Mouse (Mus musculus) CH12.LX (cell line): Measurements from ENCODE around the gene Best3. TPM values are rescaled to one million over a fixed set of nuclear protein-coding genes. Genes with fewer than 3 reads are reported as not detected.

Experiments used
- DNase-seq: peaks from one replicate; pipeline ENCODE4 v3.0.0-alpha.2; 2013; ENCODE audit errors: extremely low read depth
- H3K27ac ChIP-seq: 2 replicates; pipeline ENCODE4 v1.5.1; 2012; ENCODE audit warnings: low read depth, mild to moderate bottlenecking, control low read depth, moderate library complexity; ENCODE audit not compliant: insufficient read depth
- H3K27me3 ChIP-seq: replicated peaks from 2 replicates; pipeline ENCODE3; 2012; ENCODE audit warnings: inconsistent platforms
- H3K36me3 ChIP-seq, 2 experiments: replicated peaks in 1 of 2; 2 replicates each; pipeline versions ENCODE3 to v1.6.1; 2012; ENCODE audit warnings: inconsistent platforms in 1 of 2, low read length in 1 of 2, mild to moderate bottlenecking in 1 of 2, mixed read lengths in 1 of 2, moderate library complexity in 1 of 2; ENCODE audit not compliant: control insufficient read depth in 1 of 2, insufficient read depth in 1 of 2
- H3K4me1 ChIP-seq, 2 experiments: 2 replicates each; pipeline ENCODE4 v1.6.1; 2012; ENCODE audit warnings: inconsistent platforms in 1 of 2, moderate library complexity in 1 of 2; ENCODE audit not compliant: insufficient read depth in 2 of 2, control insufficient read depth in 1 of 2
- H3K4me2 ChIP-seq: 2 replicates; pipeline ENCODE4 v1.6.1; 2012; ENCODE audit warnings: low read depth, mild to moderate bottlenecking, control low read depth; ENCODE audit not compliant: poor library complexity, insufficient read depth, severe bottlenecking
- H3K4me3 ChIP-seq, 3 experiments: fragments of 150-350 bp in 1 of 3; sonication (generic) in 1 of 3; replicated peaks in 1 of 3; 2 replicates each; pipeline versions ENCODE3 to v1.5.1; 2011 to 2012; ENCODE audit warnings: low read depth in 2 of 3, low read length in 2 of 3, mild to moderate bottlenecking in 2 of 3, moderate library complexity in 2 of 3, control low read depth in 1 of 3, improper control_type of control experiment in 1 of 3, inconsistent platforms in 1 of 3, mixed read lengths in 1 of 3; ENCODE audit not compliant: poor library complexity in 1 of 3
- H3K79me2 ChIP-seq: replicated peaks from 2 replicates; pipeline ENCODE4 v1.6.1; 2012; ENCODE audit warnings: mild to moderate bottlenecking, moderate library complexity; ENCODE audit not compliant: control insufficient read depth, poor library complexity, insufficient read depth, severe bottlenecking; ENCODE audit errors: extremely low read depth
- H3K9ac ChIP-seq: 2 replicates; pipeline ENCODE4 v1.6.1; 2012; ENCODE audit warnings: low read depth, mild to moderate bottlenecking, control low read depth, moderate library complexity; ENCODE audit not compliant: insufficient read depth
- H3K9me3 ChIP-seq: replicated peaks from 2 replicates; pipeline ENCODE3; 2012; ENCODE audit warnings: low read length, inconsistent platforms, mixed read lengths
- BHLHE40 ChIP-seq: IDR thresholded peaks from 2 replicates; pipeline ENCODE4 v1.6.1; 2011; ENCODE audit warnings: mild to moderate bottlenecking, low read depth, low read length, improper control_type of control experiment
- CHD1 ChIP-seq: IDR thresholded peaks from 2 replicates; pipeline ENCODE4 v1.6.1; 2012; ENCODE audit warnings: low read depth, low read length, improper control_type of control experiment, inconsistent platforms
- CHD2 ChIP-seq: IDR thresholded peaks from 2 replicates; pipeline ENCODE4 v1.6.1; 2011; ENCODE audit warnings: low read length, improper control_type of control experiment
- CTCF ChIP-seq, 2 experiments: IDR thresholded peaks in 1 of 2; conservative IDR thresholded peaks in 1 of 2; 2 replicates each; pipeline ENCODE4 v1.5.1; 2011 to 2012; ENCODE audit warnings: low read depth in 2 of 2, low read length in 2 of 2, improper control_type of control experiment in 1 of 2, inconsistent platforms in 1 of 2, mild to moderate bottlenecking in 1 of 2, moderate library complexity in 1 of 2
- E2F4 ChIP-seq: IDR thresholded peaks from 2 replicates; pipeline ENCODE4 v1.6.1; 2011; ENCODE audit warnings: low read depth, low read length, improper control_type of control experiment; ENCODE audit not compliant: insufficient replicate concordance
- EP300 ChIP-seq: IDR thresholded peaks from 2 replicates; pipeline ENCODE4 v1.6.1; 2011; ENCODE audit warnings: low read length, improper control_type of control experiment
- ETS1 ChIP-seq: conservative IDR thresholded peaks from 2 replicates; pipeline ENCODE4 v1.6.1; 2012; ENCODE audit warnings: low read depth, mild to moderate bottlenecking, inconsistent platforms, low read length, improper control_type of control experiment, moderate library complexity
- GABPA ChIP-seq: IDR thresholded peaks from 2 replicates; pipeline ENCODE4 v1.6.1; 2012; ENCODE audit warnings: low read depth, low read length, improper control_type of control experiment, inconsistent platforms; ENCODE audit not compliant: insufficient replicate concordance
- JUN ChIP-seq: IDR thresholded peaks from 2 replicates; pipeline ENCODE4 v1.6.1; 2011; ENCODE audit warnings: low read depth, mild to moderate bottlenecking, low read length, improper control_type of control experiment, moderate library complexity; ENCODE audit not compliant: insufficient read depth
- JUND ChIP-seq: conservative IDR thresholded peaks from 2 replicates; pipeline ENCODE4 v1.6.1; 2011; ENCODE audit warnings: low read depth, low read length, improper control_type of control experiment
- MAX ChIP-seq: IDR thresholded peaks from 2 replicates; pipeline ENCODE4 v1.6.1; 2011; ENCODE audit warnings: low read length, improper control_type of control experiment
- MAZ ChIP-seq: IDR thresholded peaks from 2 replicates; pipeline ENCODE4 v1.6.1; 2012; ENCODE audit warnings: low read depth, mild to moderate bottlenecking, inconsistent platforms, low read length, improper control_type of control experiment, moderate library complexity
- NRF1 ChIP-seq: IDR thresholded peaks from 2 replicates; pipeline ENCODE4 v1.6.1; 2014; ENCODE audit warnings: low read depth, mild to moderate bottlenecking, inconsistent platforms, low read length, improper control_type of control experiment, moderate library complexity
- POLR2A ChIP-seq: IDR thresholded peaks from 2 replicates; pipeline ENCODE4 v1.6.1; 2011; ENCODE audit warnings: low read depth, mild to moderate bottlenecking, improper control_type of control experiment, low read length
- POLR2AphosphoS2 ChIP-seq: IDR thresholded peaks from 2 replicates; pipeline ENCODE4 v1.6.1; 2011; ENCODE audit warnings: low read depth, low read length, improper control_type of control experiment
- RAD21 ChIP-seq: IDR thresholded peaks from 2 replicates; pipeline ENCODE4 v1.6.1; 2011; ENCODE audit warnings: low read depth, mild to moderate bottlenecking, low read length, improper control_type of control experiment, moderate library complexity
- RCOR1 ChIP-seq: conservative IDR thresholded peaks from 2 replicates; pipeline ENCODE4 v1.6.1; 2012; ENCODE audit warnings: low read depth, mild to moderate bottlenecking, inconsistent platforms, low read length, improper control_type of control experiment
- SIN3A ChIP-seq: IDR thresholded peaks from 2 replicates; pipeline ENCODE4 v1.6.1; 2012; ENCODE audit warnings: low read length, improper control_type of control experiment, inconsistent platforms
- SMC3 ChIP-seq: IDR thresholded peaks from 2 replicates; pipeline ENCODE4 v1.6.1; 2011; ENCODE audit warnings: low read depth, low read length, improper control_type of control experiment
- TBP ChIP-seq: conservative IDR thresholded peaks from 2 replicates; pipeline ENCODE4 v1.6.1; 2011; ENCODE audit warnings: low read depth, low read length, improper control_type of control experiment
- UBTF ChIP-seq: IDR thresholded peaks from 2 replicates; pipeline ENCODE4 v1.6.1; 2012; ENCODE audit warnings: low read depth, mild to moderate bottlenecking, inconsistent platforms, low read length, improper control_type of control experiment, moderate library complexity
- USF1 ChIP-seq: IDR thresholded peaks from 2 replicates; pipeline ENCODE4 v1.6.1; 2014; ENCODE audit warnings: low read depth, mild to moderate bottlenecking, inconsistent platforms, low read length, improper control_type of control experiment
- ZC3H11A ChIP-seq: IDR thresholded peaks from 2 replicates; pipeline ENCODE4 v1.6.1; 2012; ENCODE audit warnings: low read depth, mild to moderate bottlenecking, inconsistent platforms, low read length, improper control_type of control experiment
- dilution Hi-C: fragments of 300-500 bp; cut with MboI; formaldehyde crosslinking; loops from 2 replicates; pipeline ENCODE4 v1.14.3; 2020; ENCODE audit warnings: low sequenced_read_pairs; ENCODE audit not compliant: extremely low pct_unique_long_range_greater_than_20kb, extremely low pct_ligation_motif_present
- in situ Hi-C: fragments of 300-500 bp; cut with MboI; formaldehyde crosslinking; loops from 3 replicates; pipeline ENCODE4 v1.14.3; 2019; ENCODE audit warnings: low sequenced_read_pairs, low pct_ligation_motif_present, low pct_unique_long_range_greater_than_20kb, mixed read lengths
- polyA plus RNA-seq: library from polyadenylated mRNA; unstranded; fragments of >175 nt; gene quantifications from 2 replicates; pipeline ENCODE4 v1.2.1, GENCODE M21; 2012; ENCODE audit warnings: low read depth; ENCODE audit not compliant: insufficient read length
- total RNA-seq, 2 experiments: library from RNA; depleted of rRNA; stranded (reverse); fragments of 300-350 nt in 1 of 2; fragments of >200 nt in 1 of 2; gene quantifications; 2 replicates each; pipeline ENCODE4 v1.2.3; 2012 to 2014

The Best3 gene
- total and polyA plus RNA-seq, 3 experiments = not detected

- Histone ChIP-seq H3K79me2 (no peaks in the 10 kb centered on the region), H3K9ac (no peak overlapping the region), H3K4me1 (peaks cover 17 to 34% of the 10 kb centered on the region in 2 experiments), H3K36me3 (no peaks in the 10 kb centered on the region), H3K27me3 (no peaks in the 10 kb centered on the region), H3K9me3 (peaks cover 7% of the 10 kb centered on the region), H3K4me2 (no peak overlapping the region), H3K27ac (no peak overlapping the region), H3K4me3 (no peak overlapping the region)
- TF ChIP-seq JUND (no peak), SIN3A (no peak), GABPA (no peak), RCOR1 (no peak), E2F4 (no peak), CHD2 (no peak), TBP (no peak), ETS1 (no peak), SMC3 (no peak), ZC3H11A (no peak), CHD1 (no peak), UBTF (no peak), EP300 (no peak)
- in situ Hi-C loops = no loop called here
- DNase-seq = no peak
- dilution Hi-C loops = no loop called here
Measured at GRCm38 (mm10) chr10:117014565-117014964, 28.5 kb downstream of the Best3 start.

- no peak overlapping the region for H3K9ac ChIP-seq
- peaks cover 20 to 36% of the 10 kb centered on the region in 2 experiments for H3K4me1 ChIP-seq
- H3K27ac ChIP-seq = peak overlapping the region; percentile 33
- no peak overlapping the region for H3K4me3 ChIP-seq
- TF ChIP-seq EP300 (0 out of 2 replicates have a peak, but pooled peaks have one; percentile 6), POLR2AphosphoS2 (no peak), MAZ (peak; percentile 47; the same call in 1 of the 2 replicates), POLR2A (no peak), JUN (no peak), USF1 (no peak), SIN3A (no peak), ETS1 (peak; percentile 23; the same call in 1 of the 2 replicates), GABPA (no peak), RAD21 (no peak), MAX (no peak), NRF1 (no peak), BHLHE40 (peak; percentile 4; the same call in 1 of the 2 replicates), CTCF (conservative IDR thresholded peaks at IDR 0.05 in 1 of 2, IDR thresholded peaks at IDR 0.05 in 1 of 2; ENCODE audit: low read depth in 2 of 2, low read length in 2 of 2) (no peak)
- no peaks in the 10 kb centered on the region for H3K79me2 ChIP-seq
- peak overlapping the region; percentile 29 for H3K4me2 ChIP-seq
- in situ Hi-C loops = no loop called here
- H3K36me3 ChIP-seq = no peaks in the 10 kb centered on the region
- no peaks in the 10 kb centered on the region for H3K27me3 ChIP-seq
- dilution Hi-C loops = no loop called here
- DNase-seq = peak; percentile 69
- peaks cover 7% of the 10 kb centered on the region for H3K9me3 ChIP-seq
Measured at GRCm38 (mm10) chr10:117018281-117018840, 32.2 kb downstream of the Best3 start.
